Mouse (Mus musculus) right cerebral cortex, postnatal 36 days (tissue): Measurements from ENCODE around the gene Gm3187.
"Not testable (repeated sequence)": the region's sequence is repeated elsewhere in the genome, so short reads cannot be mapped to it uniquely, and the experiment has no call there.

Source experiments
- DNase-seq, 2 experiments: peaks; one replicate each; pipeline ENCODE4 v3.0.0; 2022; ENCODE audit warnings: low spot score in 2 of 2, mixed read lengths in 1 of 2

Gm3187 gene

GRCm38 (mm10) chr14:5483907-5484306 lies at the start of gene Gm3187:
Gene Gm3187 (plus strand): TSS chr14:5484207.
- DNase-seq = not testable (repeated sequence)

- not testable (repeated sequence) for DNase-seq
Observed at GRCm38 (mm10) chr14:5455367-5455766, 28.6 kb upstream of the Gm3187 start, which contains the start of gene Gm3194. Gene Gm3194 (minus strand): TSS chr14:5455467.

GRCm38 (mm10) chr14:5460469-5460868 lies 23.5 kb upstream of the Gm3187 start:
- DNase-seq = not testable (repeated sequence)

- not testable (repeated sequence) for DNase-seq
Observed at GRCm38 (mm10) chr14:5477730-5478129, 6.3 kb upstream of the Gm3187 start, which contains the start of gene Gm8246. Gene Gm8246 (minus strand): TSS chr14:5477830.

GRCm38 (mm10) chr14:5501374-5501773 lies 17.4 kb downstream of the Gm3187 start, which contains the start of gene Gm3488:
Gene Gm3488 (plus strand): TSS chr14:5501674.
- not testable (repeated sequence) for DNase-seq

- DNase-seq = not testable (repeated sequence)
Observed at GRCm38 (mm10) chr14:5538196-5538595, 54.2 kb downstream of the Gm3187 start, which contains the start of gene Gm3532. Gene Gm3532 (plus strand): TSS chr14:5538496.
